Mouse (Mus musculus) embryonic facial prominence, embryonic 14.5 days (tissue): ENCODE results near the gene Fut1. TPM values are rescaled to one million over a fixed set of nuclear protein-coding genes. Genes with fewer than 3 reads are reported as not detected.
A peak's percentile ranks its signal among the peaks of the same experiment; 100 is the strongest.

Experiments used
- ATAC-seq: fragments of 200-750 bp; cut with Nextera tagmentation; 2 replicates; pipeline ENCODE4 v1.8.0; 2017; ENCODE audit warnings: low read depth, moderate number of reproducible peaks, moderate TSS enrichment
- DNase-seq: peaks from one replicate; pipeline ENCODE4 v3.0.0-alpha.2; 2015; ENCODE audit warnings: low spot score
- H3K27ac ChIP-seq: fragments of 300-500 bp; sonication (generic); replicated peaks from 2 replicates; pipeline ENCODE4 v1.5.1; 2014; ENCODE audit warnings: low read depth, mild to moderate bottlenecking, low read length, moderate library complexity
- H3K27me3 ChIP-seq: fragments of 300-500 bp; sonication (generic); replicated peaks from 2 replicates; pipeline ENCODE4 v1.6.1; 2014; ENCODE audit warnings: low read length; ENCODE audit not compliant: control insufficient read depth, insufficient read depth
- H3K36me3 ChIP-seq: fragments of 300-500 bp; sonication (generic); 2 replicates; pipeline ENCODE4 v1.6.1; 2014; ENCODE audit warnings: low read length, mixed read lengths; ENCODE audit not compliant: control insufficient read depth, insufficient read depth
- H3K4me1 ChIP-seq: fragments of 300-500 bp; sonication (generic); 2 replicates; pipeline ENCODE4 v1.6.1; 2014; ENCODE audit warnings: antibody characterized with exemption, low read length; ENCODE audit not compliant: control insufficient read depth, insufficient read depth
- H3K4me2 ChIP-seq: fragments of 300-500 bp; sonication (generic); 2 replicates; pipeline ENCODE4 v1.6.1; 2014; ENCODE audit warnings: low read depth, mild to moderate bottlenecking, low read length, moderate library complexity, mixed read lengths
- H3K4me3 ChIP-seq: fragments of 300-500 bp; sonication (generic); 2 replicates; pipeline ENCODE4 v1.5.1; 2014; ENCODE audit warnings: low read depth, mild to moderate bottlenecking, low read length
- H3K9ac ChIP-seq: fragments of 300-500 bp; sonication (generic); 2 replicates; pipeline ENCODE4 v1.6.1; 2014; ENCODE audit warnings: low read depth, mild to moderate bottlenecking, low read length, moderate library complexity, mixed read lengths
- H3K9me3 ChIP-seq: fragments of 300-500 bp; sonication (generic); 2 replicates; pipeline ENCODE4 v1.6.1; 2016; ENCODE audit warnings: low read length; ENCODE audit not compliant: control insufficient read depth
- WGBS: fragments of 180-500 bp; shearing (Covaris S2); extraction: QIAGEN DNeasy Blood & Tissue Kit; methylation state at CpG from one replicate; pipeline ENCODE4 v1.1.7; 2014; 5-methylcytosine and 5-hydroxymethylcytosine counted together
- polyA plus RNA-seq: library from polyadenylated mRNA; unstranded; fragments of >200 nt; fragmentation: Nextera tagmentation; extraction: Ambion mirVana; gene quantifications from 2 replicates; pipeline ENCODE4 v1.2.1, GENCODE M21; 2014

Fut1 gene
- polyA plus RNA-seq, 1 experiment from 2014 or later: 1.3 TPM

DNA sequence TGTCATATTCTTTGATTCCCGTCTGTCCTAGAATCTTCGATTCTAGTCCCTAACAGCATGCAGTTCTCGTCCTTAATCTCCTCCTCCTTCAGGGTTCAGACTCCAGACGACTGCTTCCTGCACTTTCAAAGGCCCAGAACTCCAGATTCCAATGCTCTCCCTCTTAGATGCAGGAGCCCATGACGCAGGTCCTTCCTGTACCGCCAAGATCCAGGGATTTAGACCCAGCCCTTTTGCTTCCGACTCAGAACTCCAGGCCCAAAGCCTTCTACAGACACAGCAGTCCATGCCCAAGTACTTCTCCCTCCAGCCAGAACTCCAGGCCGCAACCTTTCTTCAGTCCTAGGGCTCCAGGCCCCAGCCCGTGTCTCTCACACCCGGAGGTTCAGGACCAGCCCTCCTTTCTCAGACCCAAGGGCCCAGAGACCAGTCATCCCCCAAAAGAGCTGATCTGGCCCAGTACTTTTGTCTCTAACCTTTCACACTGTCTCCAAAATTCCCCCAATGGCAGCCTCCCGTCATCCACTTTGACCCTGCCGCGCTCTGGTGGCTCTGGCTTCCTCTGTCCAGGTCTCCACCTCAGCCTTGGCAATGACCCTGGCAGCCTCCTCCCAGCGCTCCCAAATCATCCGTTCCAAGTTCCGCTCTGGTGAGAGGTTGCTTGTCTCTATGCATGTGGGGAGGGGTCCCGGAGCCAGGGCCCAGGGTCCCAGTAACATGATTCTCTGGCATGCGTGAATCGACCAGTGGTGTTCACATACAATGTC, 23.3 kb downstream of the Fut1 start:
- Histone ChIP-seq H3K4me2 (peak overlapping the region; percentile 81; the same call in 1 of the 2 replicates), H3K27ac (peak overlapping the region; percentile 74), H3K4me3 (peak overlapping the region; percentile 8; the same call in 1 of the 2 replicates), H3K4me1 (peaks cover 41% of the 10 kb centered on the region), H3K9ac (peak overlapping the region; percentile 30; the same call in 1 of the 2 replicates), H3K36me3 (peaks cover 10% of the 10 kb centered on the region), H3K27me3 (no peaks in the 10 kb centered on the region), H3K9me3 (no peaks in the 10 kb centered on the region)
- ATAC-seq (no peak), DNase-seq (no peak)
- 67% methylated on average over 19 of the region's 19 CpGs for WGBS

DNA sequence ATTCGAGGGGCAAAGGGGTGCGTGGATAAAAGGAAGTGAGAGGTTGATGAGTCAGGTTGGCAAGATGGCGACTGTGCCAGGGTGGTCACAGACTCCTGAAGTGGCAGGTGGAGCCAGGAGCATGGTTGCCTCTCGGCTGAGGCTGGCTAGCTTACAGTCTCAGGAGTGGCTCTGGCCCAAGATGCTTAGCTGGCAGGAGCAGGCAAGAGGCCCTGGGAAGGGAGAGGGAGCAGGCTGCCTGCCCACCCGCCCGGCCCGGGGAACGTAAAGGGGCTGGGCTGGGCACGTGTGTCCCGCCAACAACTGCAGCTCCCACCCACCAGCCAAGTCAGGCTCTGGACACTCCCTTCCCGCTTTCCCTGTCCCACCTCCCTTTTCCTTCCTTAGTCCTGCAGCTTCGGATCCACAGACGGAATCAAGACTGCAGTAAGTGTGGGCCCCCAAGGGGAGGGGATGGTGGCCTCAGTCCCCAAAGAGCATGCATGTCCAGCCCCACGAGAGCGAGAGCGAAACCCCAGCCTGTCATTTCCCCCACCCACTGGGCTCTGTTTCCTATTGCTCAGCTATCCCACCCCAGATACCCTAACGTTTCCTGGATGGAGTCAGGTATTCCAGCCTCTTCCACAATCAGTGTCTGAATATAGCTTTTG, 24.4 kb downstream of the Fut1 start:
- H3K4me2 ChIP-seq: peak overlapping the region; percentile 81
- H3K36me3 ChIP-seq: peaks cover 5% of the 10 kb centered on the region
- H3K27ac ChIP-seq: peak overlapping the region; percentile 74
- H3K9ac ChIP-seq: peak overlapping the region; percentile 48
- peak overlapping the region; percentile 43 for H3K4me3 ChIP-seq
- DNase-seq (peak; percentile 85), ATAC-seq (0 out of 2 replicates have a peak, but pooled peaks have one; percentile 1)
- 51% methylated on average over 16 of the region's 17 CpGs for WGBS
- H3K4me1 ChIP-seq: peaks cover 41% of the 10 kb centered on the region
- no peaks in the 10 kb centered on the region for H3K9me3 ChIP-seq
- H3K27me3 ChIP-seq: no peaks in the 10 kb centered on the region

DNA sequence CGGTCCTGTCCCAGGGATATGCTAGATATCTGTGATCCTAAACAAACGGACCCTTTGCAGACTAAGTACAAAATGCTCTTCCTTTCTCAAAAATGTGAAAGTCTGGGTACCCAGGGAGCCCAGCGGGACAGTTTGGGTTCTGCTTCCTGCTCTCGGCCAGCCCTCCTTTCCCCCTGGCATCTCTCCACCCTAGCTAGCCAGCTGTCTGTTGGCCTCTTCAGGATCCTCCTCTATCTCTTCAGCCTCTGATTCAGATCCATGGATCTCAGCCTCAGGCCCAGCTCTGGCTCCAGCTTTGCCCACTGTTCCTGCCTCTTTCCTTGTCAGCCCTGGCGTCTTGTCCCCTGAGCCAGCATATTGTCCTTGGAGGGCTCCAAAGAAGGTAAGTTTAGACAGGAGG, 25.0 kb downstream of the Fut1 start:
- Histone ChIP-seq H3K9ac (peak overlapping the region; percentile 48), H3K4me2 (peak overlapping the region; percentile 81), H3K27ac (0 out of 2 replicates have a peak overlapping the region, but pooled peaks have one; percentile 74), H3K4me1 (peaks cover 41% of the 10 kb centered on the region), H3K27me3 (no peaks in the 10 kb centered on the region), H3K4me3 (peak overlapping the region; percentile 43), H3K36me3 (no peaks in the 10 kb centered on the region; the same call in 1 of the 2 replicates), H3K9me3 (no peaks in the 10 kb centered on the region)
- WGBS: 71% methylated on average over 5 of the region's 5 CpGs
- DNase-seq (no peak), ATAC-seq (no peak)

DNA sequence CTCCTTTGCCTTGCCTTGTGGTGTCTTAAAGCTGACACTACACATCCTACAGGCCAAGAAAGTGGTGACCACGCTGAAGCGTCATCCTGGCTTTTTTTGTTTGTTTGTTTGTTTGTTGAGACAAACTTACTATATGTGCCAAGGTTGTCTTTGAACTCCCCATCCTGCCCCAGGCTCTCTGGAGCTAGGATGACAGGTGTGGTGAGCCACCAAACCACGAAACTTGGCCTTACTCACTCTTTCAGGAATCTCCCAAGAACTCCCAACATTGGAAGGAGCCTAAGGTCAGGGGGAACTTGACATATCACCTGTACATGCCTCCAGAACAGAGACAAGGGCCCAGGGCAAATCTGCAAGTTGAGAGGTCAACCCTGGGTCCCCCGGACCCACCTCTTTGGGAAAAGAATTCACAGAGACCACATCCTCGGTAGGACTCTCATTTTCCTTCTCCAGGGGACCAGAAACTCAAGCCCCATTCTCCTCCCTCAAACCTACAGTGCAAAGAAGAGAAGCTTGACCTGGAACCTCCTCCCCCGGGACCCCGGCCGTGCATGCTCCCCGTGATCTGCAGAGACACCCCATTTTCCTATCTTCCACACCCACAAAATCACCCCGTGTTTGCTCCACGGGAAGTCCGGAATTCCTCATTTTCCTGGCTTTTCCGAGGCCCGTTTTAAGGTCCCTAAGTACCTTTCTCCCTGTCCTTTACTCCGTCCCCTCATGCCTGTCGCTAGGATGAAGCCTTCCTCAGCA, 25.6 kb downstream of the Fut1 start:
- DNase-seq (no peak), ATAC-seq (no peak)
- Histone ChIP-seq H3K4me1 (peaks cover 41% of the 10 kb centered on the region), H3K9me3 (no peaks in the 10 kb centered on the region), H3K27me3 (no peaks in the 10 kb centered on the region), H3K9ac (peak overlapping the region; percentile 77), H3K4me2 (peak overlapping the region; percentile 81), H3K36me3 (no peaks in the 10 kb centered on the region), H3K4me3 (peak overlapping the region; percentile 43), H3K27ac (peak overlapping the region; percentile 90)
- WGBS: 28% methylated on average over 16 of the region's 16 CpGs

DNA sequence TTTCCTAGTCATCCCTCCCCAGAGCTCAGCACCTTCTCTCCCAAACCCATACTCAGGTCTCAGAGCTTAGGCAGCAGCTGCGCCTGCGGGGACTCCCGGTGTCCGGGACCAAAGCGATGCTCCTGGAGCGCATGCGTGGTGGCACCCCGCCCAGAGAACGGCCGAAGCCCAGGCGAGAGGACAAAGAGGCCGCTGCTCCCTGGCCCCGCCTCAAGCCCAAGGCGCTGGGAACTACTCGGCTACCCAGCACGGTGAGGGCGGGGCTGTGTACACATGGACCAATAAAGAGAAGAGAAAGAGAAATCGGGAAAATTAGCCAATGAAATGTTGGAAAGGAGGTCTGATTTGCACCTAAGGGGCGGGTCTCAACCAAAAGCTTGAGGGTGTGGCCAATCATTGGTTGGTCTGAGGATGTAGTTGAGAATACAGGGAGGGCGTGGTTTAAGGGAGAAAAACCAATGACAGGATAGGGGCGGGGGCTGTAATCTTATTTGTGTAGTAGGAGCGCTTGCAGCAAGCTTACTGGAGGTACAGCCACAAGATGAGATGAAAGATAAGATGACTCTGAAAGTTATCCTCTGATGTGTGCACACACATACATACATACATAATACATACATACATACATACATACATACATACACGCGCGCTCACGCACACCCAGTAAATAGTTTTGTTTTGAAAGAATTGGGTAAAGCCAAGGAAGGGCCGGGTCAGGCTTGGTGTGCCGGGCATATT, 26.5 kb downstream of the Fut1 start:
- H3K4me1 ChIP-seq: peaks cover 34% of the 10 kb centered on the region
- WGBS: 2% methylated on average over 28 of the region's 28 CpGs

DNA sequence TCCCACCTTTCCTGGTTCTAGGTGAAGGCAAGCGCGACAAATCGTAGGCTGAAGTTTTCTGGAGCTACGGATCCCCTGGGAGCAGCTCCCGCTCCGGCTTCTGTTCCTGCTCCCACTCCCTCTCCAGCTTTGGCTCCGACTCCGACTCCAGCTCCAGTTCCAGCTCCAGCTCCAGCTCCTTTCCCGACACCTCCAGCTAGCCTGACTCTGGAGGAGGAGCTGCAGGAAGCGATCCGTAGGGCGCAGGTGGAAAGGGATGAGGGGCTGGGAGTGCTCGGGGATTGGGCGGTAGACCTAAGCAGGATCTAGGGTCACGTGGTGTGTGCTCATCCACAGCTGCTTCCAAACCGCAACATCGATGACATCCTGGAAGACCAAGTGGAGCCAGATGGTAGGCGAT, 27.1 kb downstream of the Fut1 start:
- no peaks in the 10 kb centered on the region for H3K36me3 ChIP-seq
- peak overlapping the region; percentile 74 for H3K4me2 ChIP-seq
- H3K9ac ChIP-seq: peak overlapping the region; percentile 53
- ATAC-seq (peak; percentile 37), DNase-seq (peak; percentile 87)
- no peaks in the 10 kb centered on the region for H3K9me3 ChIP-seq
- H3K27me3 ChIP-seq: no peaks in the 10 kb centered on the region
- H3K27ac ChIP-seq: peak overlapping the region; percentile 80
- 3% methylated on average over 18 of the region's 18 CpGs for WGBS
- peaks cover 34% of the 10 kb centered on the region for H3K4me1 ChIP-seq
- H3K4me3 ChIP-seq: peak overlapping the region; percentile 36

More for the DNA sequence above, 26.5 kb downstream of the Fut1 start:
- Histone ChIP-seq H3K4me3 (peak overlapping the region; percentile 43), H3K9ac (peak overlapping the region; percentile 77), H3K27me3 (no peaks in the 10 kb centered on the region), H3K36me3 (no peaks in the 10 kb centered on the region), H3K4me2 (peak overlapping the region; percentile 81), H3K9me3 (no peaks in the 10 kb centered on the region), H3K27ac (peak overlapping the region; percentile 90)
- DNase-seq (peak; percentile 100), ATAC-seq (peak; percentile 91)

DNA sequence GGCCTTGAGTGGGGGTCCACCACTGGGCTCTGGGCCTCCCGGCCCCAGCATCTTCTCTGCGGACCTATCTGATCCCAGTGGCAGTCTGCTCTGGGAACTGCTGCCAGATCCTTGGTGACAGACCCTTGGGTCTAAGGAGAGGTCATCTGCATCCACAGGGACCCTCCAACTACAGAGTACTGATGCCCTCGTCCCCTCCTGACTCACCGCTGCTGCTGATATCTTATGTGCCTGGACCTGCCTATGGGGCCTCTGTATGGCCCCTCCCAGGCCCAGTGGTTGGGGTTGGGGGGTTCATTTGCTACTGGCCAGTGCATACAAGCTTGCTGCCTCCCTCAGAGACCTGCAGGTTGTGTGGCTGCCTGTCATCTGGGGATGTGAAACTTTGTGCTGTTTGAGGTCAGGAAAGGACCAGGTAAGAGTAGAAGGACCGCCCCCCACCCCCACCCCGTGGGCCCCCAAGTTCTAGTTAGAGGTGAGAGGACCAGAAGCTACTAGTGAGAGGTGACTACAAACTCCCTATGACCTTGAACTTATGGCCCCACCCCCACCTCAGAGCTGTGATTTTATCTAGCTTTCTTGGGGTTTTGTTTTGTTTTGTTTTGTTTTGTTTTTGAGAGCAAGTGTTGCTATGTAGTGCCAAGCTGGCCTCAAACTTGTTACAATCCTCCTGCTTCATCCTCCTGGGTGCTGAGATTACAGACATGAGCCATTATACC, 27.9 kb downstream of the Fut1 start:
- H3K9ac ChIP-seq: peak overlapping the region; percentile 53; the same call in 1 of the 2 replicates

More for the DNA sequence above, 27.9 kb downstream of the Fut1 start:
- H3K4me1 ChIP-seq: peaks cover 34% of the 10 kb centered on the region
- H3K9me3 ChIP-seq: no peaks in the 10 kb centered on the region
- peak overlapping the region; percentile 74 for H3K4me2 ChIP-seq
- H3K27ac ChIP-seq: peak overlapping the region; percentile 80; the same call in 1 of the 2 replicates
- H3K27me3 ChIP-seq: no peaks in the 10 kb centered on the region
- WGBS: 64% methylated on average over 6 of the region's 6 CpGs
- H3K4me3 ChIP-seq: peak overlapping the region; percentile 36; the same call in 1 of the 2 replicates
- ATAC-seq: no peak
- no peaks in the 10 kb centered on the region for H3K36me3 ChIP-seq
- no peak for DNase-seq
